Mouse (Mus musculus): ENCODE data around the gene Syt1. TPM values are rescaled to one million over a fixed set of nuclear protein-coding genes. Genes with fewer than 3 reads are reported as not detected.

Syt1 gene
- polyA plus RNA-seq, 1 experiment from 2014 or later = 78.8 TPM

DNA sequence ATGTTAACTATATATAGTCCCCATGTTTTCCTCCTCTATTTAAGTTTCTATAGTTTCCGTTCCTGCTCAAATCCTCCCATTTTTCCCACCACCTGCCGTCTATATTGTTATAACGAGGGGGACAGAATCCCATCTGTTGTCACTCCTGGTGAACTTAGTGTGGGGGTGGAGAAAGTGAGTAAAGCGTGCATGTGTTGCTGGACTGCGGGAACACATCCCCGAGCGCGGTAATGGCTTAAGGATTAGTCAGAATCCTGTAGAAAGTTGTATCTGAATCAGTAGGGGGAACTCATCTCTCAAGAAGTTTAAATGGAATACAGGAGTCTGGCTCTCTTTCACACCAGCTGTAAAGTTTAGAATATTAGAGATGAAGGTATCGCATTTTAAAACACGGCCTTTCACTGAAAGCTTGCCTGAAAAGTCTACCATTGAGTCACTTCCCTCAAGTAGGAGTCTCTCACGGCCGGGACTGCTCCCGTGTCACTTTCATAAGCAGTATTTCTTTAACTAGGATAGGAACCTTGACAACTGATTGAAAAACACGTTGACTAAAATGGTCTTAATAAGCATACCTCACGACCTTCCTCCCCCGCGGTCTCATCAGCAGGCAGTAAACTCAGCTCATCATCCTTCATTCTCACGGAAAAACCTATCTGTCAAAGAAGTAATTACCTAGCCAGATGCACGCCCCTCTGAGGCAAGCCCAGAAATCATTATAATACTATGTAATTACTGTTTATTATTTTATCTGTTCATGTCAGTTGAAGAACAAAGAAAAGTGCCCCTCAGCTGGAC lies 451.8 kb downstream of the Syt1 start:
- Histone ChIP-seq H3K27ac (peak overlapping the region; percentile 27), H3K27me3 (no peaks in the 10 kb centered on the region), H3K4me2 (no peak overlapping the region), H3K36me3 (no peaks in the 10 kb centered on the region), H3K4me1 (replicated peaks) (peaks cover 12% of the 10 kb centered on the region), H3K9me3 (no peaks in the 10 kb centered on the region), H3K9ac (no peak overlapping the region), H3K4me3 (no peak overlapping the region)
- ATAC-seq (ENCODE audit: low FRiP score) = peak; percentile 57; the same call in 1 of the 2 replicates
- 56% methylated on average over 19 of the region's 19 CpGs for WGBS

DNA sequence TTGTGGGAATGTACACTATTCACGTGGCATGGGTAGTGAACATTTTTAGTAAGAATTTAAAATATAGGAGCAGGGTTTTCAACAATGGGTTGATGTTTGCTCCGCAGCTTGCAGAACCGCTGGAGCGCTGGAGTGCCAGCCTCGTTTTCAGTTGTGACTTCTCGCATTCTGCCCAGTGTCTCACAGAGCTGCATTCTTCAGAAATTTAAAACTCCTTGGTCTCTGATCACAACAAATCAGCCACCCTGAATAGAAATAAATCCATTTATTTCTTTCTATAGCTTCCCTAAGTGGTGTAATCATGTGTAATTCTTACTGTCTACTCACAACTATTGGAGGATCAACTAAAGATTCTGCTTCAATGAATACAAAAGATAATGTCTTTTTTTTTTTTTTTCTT lies 458.2 kb downstream of the Syt1 start:
- Histone ChIP-seq H3K27me3 (no peaks in the 10 kb centered on the region), H3K36me3 (no peaks in the 10 kb centered on the region), H3K4me2 (no peak overlapping the region), H3K4me1 (replicated peaks) (no peaks in the 10 kb centered on the region), H3K9ac (no peak overlapping the region), H3K9me3 (no peaks in the 10 kb centered on the region), H3K4me3 (no peak overlapping the region), H3K27ac (no peak overlapping the region)
- ATAC-seq (ENCODE audit: low FRiP score) = no peak
- WGBS = 89% methylated on average over 6 of the region's 6 CpGs

DNA sequence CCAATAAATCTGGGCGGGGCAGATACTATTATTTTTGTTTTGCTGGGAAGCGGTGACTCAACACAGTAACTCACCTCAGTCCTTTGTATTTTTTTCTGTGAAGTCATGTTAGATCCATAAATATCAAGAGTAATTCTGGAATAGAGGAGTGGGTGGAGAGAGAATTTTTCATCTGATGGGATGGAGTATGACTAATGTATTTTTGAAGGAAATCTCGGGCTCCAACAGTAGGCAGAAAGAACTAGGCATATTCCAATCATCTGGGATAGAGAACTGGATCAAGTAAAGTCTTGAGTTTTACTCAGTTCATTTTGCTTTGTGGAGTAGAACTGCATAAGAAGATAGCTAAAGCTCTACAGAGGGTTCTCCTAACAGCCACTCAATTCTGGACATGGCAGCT lies 465.1 kb downstream of the Syt1 start:
- H3K9me3 ChIP-seq = no peaks in the 10 kb centered on the region
- no peaks in the 10 kb centered on the region for H3K27me3 ChIP-seq
- WGBS = 96% methylated on average over 3 of the region's 3 CpGs
- no peak overlapping the region for H3K9ac ChIP-seq
- no peak overlapping the region for H3K4me2 ChIP-seq
- no peaks in the 10 kb centered on the region for H3K4me1 ChIP-seq (replicated peaks)
- no peaks in the 10 kb centered on the region for H3K36me3 ChIP-seq
- no peak overlapping the region for H3K4me3 ChIP-seq
- no peak overlapping the region for H3K27ac ChIP-seq
- ATAC-seq (ENCODE audit: low FRiP score) = no peak

DNA sequence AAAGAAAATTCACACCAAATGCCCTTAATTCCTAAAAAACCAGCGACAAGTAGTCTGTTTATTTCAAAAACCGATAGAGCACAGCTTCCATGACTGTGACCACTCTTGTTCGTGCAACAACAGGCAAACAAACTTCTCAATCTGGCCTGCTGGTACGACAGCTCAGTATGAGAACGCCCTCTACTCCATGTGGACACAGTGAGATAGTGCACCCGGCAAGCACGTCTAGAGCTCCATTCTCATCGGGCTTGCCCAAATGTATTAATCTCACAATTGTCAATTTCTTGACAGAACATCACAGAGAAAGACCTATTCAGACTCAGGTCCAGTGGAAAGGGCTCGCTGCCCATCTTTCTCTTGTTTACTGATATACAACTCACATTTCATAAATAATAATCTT lies 469.2 kb downstream of the Syt1 start:
- ATAC-seq (ENCODE audit: low FRiP score) = no peak
- whole genome bisulfite sequencing = 83% methylated on average over 9 of the region's 9 CpGs
- no peaks in the 10 kb centered on the region for H3K9me3 ChIP-seq
- no peak overlapping the region for H3K27ac ChIP-seq
- H3K4me3 ChIP-seq = no peak overlapping the region
- no peak overlapping the region for H3K4me2 ChIP-seq
- H3K4me1 ChIP-seq (replicated peaks) = no peaks in the 10 kb centered on the region
- no peaks in the 10 kb centered on the region for H3K27me3 ChIP-seq
- no peaks in the 10 kb centered on the region for H3K36me3 ChIP-seq
- H3K9ac ChIP-seq = no peak overlapping the region

DNA sequence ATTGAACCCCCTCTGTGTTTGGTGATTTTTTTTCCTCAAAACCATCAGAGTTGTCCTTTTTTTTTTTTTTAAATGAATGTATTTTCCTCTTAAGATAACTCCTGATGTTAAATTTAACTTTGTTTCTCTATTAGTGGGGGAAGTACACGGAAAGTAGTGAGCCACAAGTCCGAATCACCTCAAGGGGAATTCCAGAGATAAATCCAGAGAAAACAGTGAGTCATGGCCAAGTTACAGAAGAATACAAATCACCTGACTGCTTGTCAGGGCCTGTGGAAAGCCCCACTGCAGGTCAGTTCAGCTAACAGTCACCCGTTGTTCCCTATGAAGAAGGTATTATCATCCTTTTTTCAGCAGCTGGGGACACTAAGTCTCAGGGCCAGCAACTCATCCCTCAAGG lies 472.2 kb downstream of the Syt1 start:
- H3K9me3 ChIP-seq = no peaks in the 10 kb centered on the region
- no peaks in the 10 kb centered on the region for H3K36me3 ChIP-seq
- 94% methylated on average over 3 of the region's 3 CpGs for WGBS
- H3K4me3 ChIP-seq = no peak overlapping the region
- ATAC-seq (ENCODE audit: low FRiP score) = no peak
- H3K27me3 ChIP-seq = no peaks in the 10 kb centered on the region
- H3K27ac ChIP-seq = no peak overlapping the region
- no peak overlapping the region for H3K4me2 ChIP-seq
- no peak overlapping the region for H3K9ac ChIP-seq
- no peaks in the 10 kb centered on the region for H3K4me1 ChIP-seq (replicated peaks)

DNA sequence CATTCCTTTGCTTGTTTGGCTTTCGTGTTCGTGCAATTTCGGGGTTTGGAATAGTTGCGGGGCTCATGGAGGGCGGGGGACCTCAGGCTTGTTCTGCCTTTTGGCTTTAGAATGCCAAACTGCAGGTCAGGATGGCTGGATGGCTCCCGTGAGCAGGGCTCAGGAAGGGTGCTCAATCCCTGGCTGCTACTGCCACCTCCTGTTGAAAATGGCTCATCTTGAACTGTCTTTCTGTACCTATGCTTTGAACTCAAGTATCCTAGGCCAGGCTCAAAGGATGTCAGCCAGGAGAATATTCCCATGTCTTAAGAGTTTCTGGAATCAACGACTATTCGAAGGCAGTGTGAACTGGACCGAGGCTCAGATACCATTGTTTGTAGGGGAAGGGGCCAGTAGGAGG lies 473.1 kb downstream of the Syt1 start:
- 73% methylated on average over 9 of the region's 9 CpGs for WGBS
- Histone ChIP-seq H3K9me3 (no peaks in the 10 kb centered on the region), H3K4me3 (no peak overlapping the region), H3K27me3 (no peaks in the 10 kb centered on the region), H3K4me2 (no peak overlapping the region), H3K27ac (no peak overlapping the region), H3K9ac (no peak overlapping the region), H3K4me1 (replicated peaks) (peaks cover 3% of the 10 kb centered on the region; the same call in 1 of the 2 replicates), H3K36me3 (no peaks in the 10 kb centered on the region)
- ATAC-seq (ENCODE audit: low FRiP score) = no peak

DNA sequence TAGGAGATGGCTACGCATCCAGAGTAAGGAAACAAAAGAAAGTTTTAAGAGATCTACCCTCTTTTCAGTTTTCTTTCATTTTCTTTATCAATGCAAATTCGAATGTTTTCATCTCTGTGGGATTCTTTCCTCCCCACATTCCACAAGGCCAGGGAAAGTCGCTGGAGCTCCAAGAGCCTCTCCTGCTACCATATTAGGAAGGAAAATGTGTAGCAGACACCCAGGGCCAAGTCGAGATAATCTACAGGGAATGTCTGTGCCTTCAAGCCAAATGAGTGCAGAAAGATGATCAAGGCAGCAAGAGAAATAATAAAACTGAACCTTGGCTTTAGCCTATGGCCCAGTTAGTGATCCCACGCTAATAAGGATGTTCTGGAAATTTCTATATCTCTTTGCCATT lies 474.9 kb downstream of the Syt1 start:
- WGBS = 49% methylated on average over 5 of the region's 5 CpGs

DNA sequence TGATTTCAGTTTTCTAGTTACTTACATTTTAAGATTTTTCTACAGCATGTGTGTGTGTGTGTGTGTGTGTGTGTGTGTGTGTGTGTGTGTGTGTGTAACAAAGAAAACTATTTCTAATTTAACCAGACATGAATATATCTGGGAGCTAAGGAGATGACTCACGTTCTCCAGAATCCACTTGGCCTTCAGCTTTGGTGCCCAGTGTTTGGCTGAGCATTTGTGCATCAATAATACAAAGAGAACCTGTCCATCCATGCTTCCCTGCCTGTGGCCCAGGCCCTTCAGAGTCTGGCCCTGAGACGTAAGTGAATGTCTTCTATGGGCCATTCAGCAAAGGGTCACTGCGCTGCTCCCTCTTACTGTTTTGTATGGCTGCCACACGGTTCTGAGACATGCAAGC lies 476.7 kb downstream of the Syt1 start:
- H3K9ac ChIP-seq = no peak overlapping the region
- no peaks in the 10 kb centered on the region for H3K9me3 ChIP-seq
- H3K27ac ChIP-seq = no peak overlapping the region
- no peaks in the 10 kb centered on the region for H3K36me3 ChIP-seq
- WGBS = 64% methylated on average over 4 of the region's 4 CpGs
- H3K4me1 ChIP-seq (replicated peaks) = peaks cover 6% of the 10 kb centered on the region; the same call in 1 of the 2 replicates
- H3K4me2 ChIP-seq = no peak overlapping the region
- H3K27me3 ChIP-seq = no peaks in the 10 kb centered on the region
- no peak for ATAC-seq (ENCODE audit: low FRiP score)
- no peak overlapping the region for H3K4me3 ChIP-seq

More for the DNA sequence above, 474.9 kb downstream of the Syt1 start:
- no peak overlapping the region for H3K4me2 ChIP-seq
- no peak overlapping the region for H3K9ac ChIP-seq
- no peak overlapping the region for H3K4me3 ChIP-seq
- no peak for ATAC-seq (ENCODE audit: low FRiP score)
- peaks cover 6% of the 10 kb centered on the region; the same call in 1 of the 2 replicates for H3K4me1 ChIP-seq (replicated peaks)
- no peaks in the 10 kb centered on the region for H3K36me3 ChIP-seq
- no peaks in the 10 kb centered on the region for H3K27me3 ChIP-seq
- H3K9me3 ChIP-seq = no peaks in the 10 kb centered on the region
- H3K27ac ChIP-seq = no peak overlapping the region

DNA sequence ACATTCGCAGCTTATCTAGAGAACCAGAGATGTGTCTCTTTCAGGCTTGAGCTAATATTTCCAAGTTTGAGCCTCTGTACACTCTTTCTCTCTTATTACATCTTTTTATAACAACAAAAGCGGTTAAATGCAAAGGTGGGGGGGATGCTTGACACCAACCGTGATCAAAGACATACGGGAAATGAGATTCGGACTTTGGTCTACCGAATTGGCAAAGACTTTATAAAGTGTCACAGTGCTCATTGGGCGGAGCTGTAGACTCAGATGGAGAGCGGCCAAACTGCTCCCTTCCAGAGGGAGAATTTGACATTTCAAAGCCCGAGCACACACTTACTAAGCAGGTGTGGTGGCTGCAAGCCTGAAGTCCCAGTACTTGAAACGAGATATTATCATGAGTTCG lies 477.9 kb downstream of the Syt1 start:
- H3K27me3 ChIP-seq = no peaks in the 10 kb centered on the region
- ATAC-seq (ENCODE audit: low FRiP score) = no peak
- no peaks in the 10 kb centered on the region for H3K36me3 ChIP-seq
- H3K4me2 ChIP-seq = no peak overlapping the region
- 92% methylated on average over 11 of the region's 11 CpGs for WGBS
- H3K4me3 ChIP-seq = no peak overlapping the region
- H3K9me3 ChIP-seq = no peaks in the 10 kb centered on the region
- H3K9ac ChIP-seq = no peak overlapping the region
- peaks cover 6% of the 10 kb centered on the region; the same call in 1 of the 2 replicates for H3K4me1 ChIP-seq (replicated peaks)
- no peak overlapping the region for H3K27ac ChIP-seq

DNA sequence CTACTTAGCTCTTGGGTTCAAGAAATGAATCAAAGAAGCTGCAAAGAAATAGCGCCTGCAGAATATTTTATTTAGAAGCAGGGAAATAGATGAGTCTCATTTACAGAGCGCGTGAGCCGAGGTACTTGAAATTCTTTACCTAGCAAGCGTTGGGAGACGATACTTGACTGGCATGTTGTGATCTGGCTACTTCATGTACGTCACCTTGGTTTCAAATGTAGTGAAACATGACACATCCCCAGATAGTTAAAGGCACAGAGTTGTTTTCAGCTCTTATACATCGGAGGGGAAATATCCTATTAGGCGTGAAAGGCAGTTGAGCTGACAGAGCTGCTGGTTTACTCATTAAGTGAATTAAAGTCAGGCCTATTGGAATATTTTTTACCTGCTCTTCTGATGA lies 478.5 kb downstream of the Syt1 start:
- Histone ChIP-seq H3K27ac (peak overlapping the region; percentile 62; the same call in 1 of the 2 replicates), H3K9me3 (no peaks in the 10 kb centered on the region), H3K36me3 (no peaks in the 10 kb centered on the region), H3K4me1 (replicated peaks) (peaks cover 6% of the 10 kb centered on the region; the same call in 1 of the 2 replicates), H3K9ac (no peak overlapping the region), H3K27me3 (no peaks in the 10 kb centered on the region), H3K4me3 (no peak overlapping the region), H3K4me2 (no peak overlapping the region)
- ATAC-seq (ENCODE audit: low FRiP score) = no peak
- 74% methylated on average over 9 of the region's 9 CpGs for WGBS

DNA sequence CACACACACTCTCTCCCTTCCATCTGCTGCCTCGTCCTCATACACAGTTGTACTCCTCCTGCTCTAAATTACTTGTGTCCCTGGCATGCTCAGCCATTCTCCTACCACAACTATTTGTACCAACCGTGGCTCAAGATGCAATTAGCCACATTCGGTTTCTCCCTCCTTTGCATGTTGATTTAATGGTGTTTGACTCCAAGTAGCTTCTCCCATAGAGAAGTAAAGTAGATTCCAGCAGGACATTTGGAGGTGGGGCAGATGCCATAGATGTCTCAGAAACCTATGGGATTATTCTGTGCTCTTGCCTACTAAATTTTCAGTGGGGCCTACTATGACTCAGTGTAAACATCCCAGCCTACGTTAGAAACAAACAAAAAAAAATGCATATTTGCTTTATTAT lies 479.1 kb downstream of the Syt1 start:
- no peaks in the 10 kb centered on the region for H3K9me3 ChIP-seq
- ATAC-seq (ENCODE audit: low FRiP score) = no peak
- WGBS = 52% methylated on average over 4 of the region's 4 CpGs

DNA sequence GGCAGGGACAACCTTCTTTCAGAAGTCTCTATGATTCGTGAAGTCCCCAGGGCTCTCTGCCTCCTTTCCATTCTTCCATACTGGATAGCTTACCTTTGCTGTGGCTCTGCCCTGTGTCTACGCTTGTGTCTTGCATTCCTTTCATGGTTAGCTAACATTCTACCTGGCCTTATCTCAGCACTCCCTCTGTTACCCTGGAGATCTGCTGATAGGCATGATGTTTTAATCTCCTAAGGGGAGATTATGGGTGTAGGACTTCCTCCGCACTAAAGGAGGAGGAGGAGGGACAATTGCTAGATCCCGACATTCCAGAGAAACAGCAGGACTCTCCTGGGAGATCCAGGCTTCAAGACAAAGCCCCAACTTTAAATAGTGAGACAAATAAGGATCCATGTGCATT lies 479.7 kb downstream of the Syt1 start:
- Histone ChIP-seq H3K4me1 (replicated peaks) (peaks cover 6% of the 10 kb centered on the region; the same call in 1 of the 2 replicates), H3K4me2 (no peak overlapping the region), H3K9ac (no peak overlapping the region), H3K9me3 (no peaks in the 10 kb centered on the region), H3K27ac (no peak overlapping the region), H3K27me3 (no peaks in the 10 kb centered on the region), H3K4me3 (no peak overlapping the region), H3K36me3 (no peaks in the 10 kb centered on the region)
- 44% methylated on average over 4 of the region's 4 CpGs for WGBS
- ATAC-seq (ENCODE audit: low FRiP score) = no peak

More for the DNA sequence above, 479.1 kb downstream of the Syt1 start:
- no peak overlapping the region for H3K4me2 ChIP-seq
- H3K9ac ChIP-seq = no peak overlapping the region
- no peak overlapping the region for H3K4me3 ChIP-seq
- no peaks in the 10 kb centered on the region for H3K36me3 ChIP-seq
- no peaks in the 10 kb centered on the region for H3K27me3 ChIP-seq
- H3K27ac ChIP-seq = no peak overlapping the region
- peaks cover 6% of the 10 kb centered on the region; the same call in 1 of the 2 replicates for H3K4me1 ChIP-seq (replicated peaks)

DNA sequence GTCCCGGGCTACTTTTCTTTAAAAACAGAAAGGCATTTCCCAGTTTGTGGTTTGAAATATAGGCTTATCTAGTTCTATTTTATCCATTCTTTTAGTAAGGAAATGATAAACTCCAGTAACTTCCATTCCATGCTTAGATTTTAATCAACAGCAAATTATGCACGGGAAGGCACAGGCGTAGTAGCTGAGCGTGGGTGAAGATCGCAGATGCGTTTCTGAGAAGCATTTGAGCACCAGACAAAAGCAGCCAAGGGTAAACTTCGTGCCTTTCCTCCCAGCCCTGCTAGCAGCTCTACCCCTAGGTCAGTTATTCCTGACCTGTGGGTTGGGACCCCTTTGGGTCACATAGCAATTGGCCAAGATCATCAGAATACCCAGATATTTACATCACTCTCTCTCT lies 482.4 kb downstream of the Syt1 start:
- WGBS = 83% methylated on average over 7 of the region's 7 CpGs

More for the DNA sequence above, 482.4 kb downstream of the Syt1 start:
- Histone ChIP-seq H3K36me3 (no peaks in the 10 kb centered on the region), H3K9ac (no peak overlapping the region), H3K4me1 (replicated peaks) (peaks cover 15% of the 10 kb centered on the region), H3K27ac (no peak overlapping the region), H3K27me3 (no peaks in the 10 kb centered on the region), H3K4me3 (no peak overlapping the region), H3K9me3 (no peaks in the 10 kb centered on the region), H3K4me2 (no peak overlapping the region)
- ATAC-seq (ENCODE audit: low FRiP score) = no peak
